In the genomic region with DNA sequence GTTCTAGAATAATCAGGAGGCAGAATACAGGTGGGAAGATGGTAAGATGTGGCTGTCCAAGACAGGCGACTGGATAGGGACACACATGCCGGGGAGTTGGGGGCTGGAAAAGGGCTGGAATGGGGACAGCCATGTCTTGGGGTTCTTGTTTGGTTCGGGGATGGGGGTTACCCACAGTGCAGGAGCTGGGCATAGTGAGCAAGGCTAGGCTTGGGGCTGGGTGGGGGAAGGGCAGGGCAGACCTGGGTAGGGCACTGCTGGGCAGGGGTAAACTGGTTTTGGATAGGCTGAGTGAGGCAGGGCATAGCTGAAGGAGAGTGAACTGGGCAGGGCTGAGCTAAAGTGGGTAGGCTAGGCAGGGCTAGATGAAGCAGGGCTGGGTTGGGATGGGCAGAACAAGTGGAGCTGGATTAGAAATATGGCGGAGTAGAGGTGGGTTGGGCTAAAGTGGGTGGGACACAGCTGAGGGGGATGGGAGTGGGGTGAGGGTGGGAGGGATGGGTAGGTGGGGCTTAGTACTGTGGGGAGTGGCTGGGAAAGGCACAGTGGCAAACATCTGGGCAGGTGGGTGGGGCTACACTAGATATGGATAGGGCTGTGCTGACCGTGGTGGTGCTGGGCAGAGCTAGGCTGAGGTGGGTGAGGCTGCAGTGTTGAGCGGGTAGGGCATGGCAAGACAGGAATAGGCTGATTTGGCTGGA, we compare ENCODE assay signal across 13 mouse cellular contexts. TPM values are rescaled to one million over a fixed set of nuclear protein-coding genes. Genes with fewer than 3 reads are reported as not detected.
DNase-seq lines count a peak whose midpoint lies in the region; ATAC-seq and TF ChIP-seq lines count a peak whose summit lies in the region.
"Had no signal": no experiment of that assay in that cellular context is flagged by ENCODE, and none has a peak within 500 bp of the region (broad histone marks: within the 10 kb centered on the region; RNA-seq: fewer than 3 reads in every experiment).

No protein-coding gene starts in this region.

- DNase-seq in hindbrain, postnatal 0 days (ENCODE audit: low spot score) = no peak
- DNase-seq in hindbrain, embryonic 14.5 days (ENCODE audit: low spot score) = no peak
- peak; percentile 43 for DNase-seq in ES-E14 (ENCODE audit: low read depth, low spot score)
- no peak for DNase-seq in layer of hippocampus, adult 8-10 months (ENCODE audit: low spot score in 2 of 2)
- DNase-seq: right cerebral cortex, adult 18-20 months had no signal

- ATAC-seq in hindbrain, postnatal 0 days = peak; percentile 18; the same call in 1 of the 2 replicates
- no peak for ATAC-seq in hindbrain, embryonic 14.5 days (ENCODE audit: low FRiP score)
- ATAC-seq in erythroblast, adult 5-6 weeks (replicated peaks; ENCODE audit: low FRiP score, poor library complexity, severe bottlenecking) = peak; percentile 64; the same call in 1 of the 2 replicates
- ATAC-seq in liver, embryonic 15.5 days (ENCODE audit: insufficient read depth) = peak; percentile 85
- no peak for ATAC-seq in monocyte, adult 5-6 weeks (replicated peaks; ENCODE audit: insufficient number of reproducible peaks, low FRiP score, low TSS enrichment, poor library complexity, severe bottlenecking)
- ATAC-seq: activated CD4-positive, CD25-positive, alpha-beta regulatory T cell, adult 4 months; forebrain, embryonic 13.5 days; inflammation-experienced regulatory T-cells, adult 6 months had no signal

- in situ Hi-C loops in ES-E14 (cut with MboI; ENCODE audit: low sequenced_read_pairs in 2 of 2, unreplicated experiment in 2 of 2) = no loop called here

- no peaks in the 10 kb centered on the region for H3K4me1 ChIP-seq in hindbrain, postnatal 0 days (ENCODE audit: insufficient read depth, low read length)
- no peaks in the 10 kb centered on the region for H3K4me1 ChIP-seq in hindbrain, embryonic 14.5 days (replicated peaks; ENCODE audit: control insufficient read depth, insufficient read depth, low read length)
- H3K4me1 ChIP-seq in ES-E14 (ENCODE audit: control insufficient read depth in 2 of 2, insufficient read depth in 2 of 2, low read length in 2 of 2, poor library complexity in 1 of 2) = peaks cover 3 to 13% of the 10 kb centered on the region in 2 experiments; a peak in 2 of 4 replicates
- peaks cover 14% of the 10 kb centered on the region for H3K4me1 ChIP-seq in liver, embryonic 15.5 days (replicated peaks)
- H3K4me1 ChIP-seq: forebrain, embryonic 13.5 days; neural tube, embryonic 12.5 days had no signal

- no peak overlapping the region for H3K4me2 ChIP-seq in hindbrain, postnatal 0 days (ENCODE audit: low read depth, low read length)
- no peak overlapping the region for H3K4me2 ChIP-seq in hindbrain, embryonic 14.5 days (replicated peaks)
- no peak overlapping the region for H3K4me2 ChIP-seq in liver, embryonic 15.5 days
- H3K4me2 ChIP-seq: forebrain, embryonic 13.5 days; neural tube, embryonic 12.5 days had no signal

- no peaks in the 10 kb centered on the region for H3K27me3 ChIP-seq in hindbrain, postnatal 0 days (ENCODE audit: insufficient read depth, low read length)
- H3K27me3 ChIP-seq in hindbrain, embryonic 14.5 days (ENCODE audit: control insufficient read depth, insufficient read depth, low read length) = no peaks in the 10 kb centered on the region
- no peaks in the 10 kb centered on the region for H3K27me3 ChIP-seq in liver, embryonic 15.5 days
- H3K27me3 ChIP-seq: CH12.LX; forebrain, embryonic 13.5 days; neural tube, embryonic 12.5 days had no signal

- WGBS in hindbrain, postnatal 0 days = 98% methylated on average over 6 of the region's 6 CpGs
- 96% methylated on average over 6 of the region's 6 CpGs for WGBS in hindbrain, embryonic 14.5 days
- 73% methylated on average over 6 of the region's 6 CpGs for WGBS in liver, embryonic 15.5 days (ENCODE audit: insufficient replicate concordance)

- no peak for TF ChIP-seq CTCF in hindbrain, postnatal 0 days (IDR thresholded peaks at IDR 0.05; ENCODE audit: low read depth)

- no peak overlapping the region for H3K9ac ChIP-seq in hindbrain, postnatal 0 days (replicated peaks; ENCODE audit: low read length)
- no peak overlapping the region for H3K9ac ChIP-seq in hindbrain, embryonic 14.5 days
- no peak overlapping the region for H3K9ac ChIP-seq in ES-E14 (ENCODE audit: insufficient read depth, low read depth, low read length, poor library complexity, severe bottlenecking)
- H3K9ac ChIP-seq in liver, embryonic 15.5 days = no peak overlapping the region
- H3K9ac ChIP-seq: forebrain, embryonic 13.5 days; neural tube, embryonic 12.5 days had no signal

- peaks cover 74% of the 10 kb centered on the region for H3K36me3 ChIP-seq in hindbrain, postnatal 0 days (ENCODE audit: insufficient read depth, low read length)
- peaks cover 85% of the 10 kb centered on the region for H3K36me3 ChIP-seq in hindbrain, embryonic 14.5 days (replicated peaks; ENCODE audit: control insufficient read depth, insufficient read depth)
- peaks cover 24% of the 10 kb centered on the region for H3K36me3 ChIP-seq in ES-E14 (ENCODE audit: control insufficient read depth, insufficient read depth, low read length, poor library complexity, severe bottlenecking)
- peaks cover 69% of the 10 kb centered on the region for H3K36me3 ChIP-seq in liver, embryonic 15.5 days (replicated peaks)

- no peak overlapping the region for H3K27ac ChIP-seq in hindbrain, postnatal 0 days
- no peak overlapping the region for H3K27ac ChIP-seq in hindbrain, embryonic 14.5 days
- H3K27ac ChIP-seq in ES-E14 (ENCODE audit: insufficient read depth, low read depth, low read length, poor library complexity, severe bottlenecking) = peak overlapping the region; percentile 2; the same call in 1 of the 2 replicates
- no peak overlapping the region; the same call in 1 of the 2 replicates for H3K27ac ChIP-seq in liver, embryonic 15.5 days (replicated peaks)
- H3K27ac ChIP-seq: forebrain, embryonic 13.5 days; neural tube, embryonic 12.5 days had no signal

- H3K9me3 ChIP-seq in hindbrain, postnatal 0 days (ENCODE audit: low read length) = no peaks in the 10 kb centered on the region
- no peaks in the 10 kb centered on the region for H3K9me3 ChIP-seq in hindbrain, embryonic 14.5 days (ENCODE audit: control insufficient read depth, low read length)
- no peaks in the 10 kb centered on the region for H3K9me3 ChIP-seq in ES-E14 (ENCODE audit: control insufficient read depth, insufficient read depth, low read depth, low read length)
- no peaks in the 10 kb centered on the region for H3K9me3 ChIP-seq in liver, embryonic 15.5 days (replicated peaks)
- H3K9me3 ChIP-seq: forebrain, embryonic 13.5 days; neural tube, embryonic 12.5 days had no signal

- no peak overlapping the region for H3K4me3 ChIP-seq in hindbrain, postnatal 0 days (ENCODE audit: low read length)
- no peak overlapping the region for H3K4me3 ChIP-seq in hindbrain, embryonic 14.5 days (replicated peaks; ENCODE audit: low read length)
- no peak overlapping the region; a peak in 1 of 4 replicates for H3K4me3 ChIP-seq in ES-E14 (ENCODE audit: insufficient read depth in 1 of 2, low read depth in 1 of 2, low read length in 2 of 2, poor library complexity in 1 of 2, severe bottlenecking in 1 of 2)
- H3K4me3 ChIP-seq in liver, embryonic 15.5 days (replicated peaks) = no peak overlapping the region
- H3K4me3 ChIP-seq: forebrain, embryonic 13.5 days; neural tube, embryonic 12.5 days had no signal

TF ChIP-seq in ES-E14, 5 proteins besides CTCF, POLR2A, EP300 and RAD21:
- TF ChIP-seq ZNF384 (IDR thresholded peaks at IDR 0.05; ENCODE audit: low read depth, low read length) (no peak), HCFC1 (IDR thresholded peaks at IDR 0.05; ENCODE audit: borderline replicate concordance, insufficient read depth, low read length) (no peak), ZC3H11A (IDR thresholded peaks at IDR 0.05; ENCODE audit: borderline replicate concordance, low read depth, low read length) (no peak), CHD2 (IDR thresholded peaks at IDR 0.05; ENCODE audit: low read depth, low read length) (no peak), MAFK (IDR thresholded peaks at IDR 0.05; ENCODE audit: insufficient read depth, low read depth, low read length) (no peak)

RNA-seq across cellular contexts. Expression of a gene that starts 46.8 kb away (rescaled TPM):
- 46.4 and 54.4 TPM in 2 replicates for total RNA-seq in hindbrain, postnatal 0 days (2014; rRNA removed)
- 52.7 and 57.7 TPM in 2 replicates for polyA plus RNA-seq in hindbrain, postnatal 0 days (2015; fragmentation: Nextera tagmentation; extraction: Ambion mirVana)
- polyA plus RNA-seq in hindbrain, embryonic 14.5 days (2014; fragmentation: Nextera tagmentation; extraction: Ambion mirVana) = 57.1 and 57.3 TPM in 2 replicates
- total RNA-seq in ES-E14 (2012; rRNA removed) = 63.5 and 118 TPM in 2 replicates
- total RNA-seq in erythroblast, adult 5-6 weeks (2015; ENCODE audit: low replicate concordance) = 3.3 and 29.0 TPM in 2 replicates
- total RNA-seq in erythroblast, adult 5-6 weeks (2017; ENCODE audit: low replicate concordance) = 2.2 TPM in 2 replicates
- polyA plus RNA-seq in liver, embryonic 15.5 days (2015; fragmentation: Nextera tagmentation; extraction: Ambion mirVana) = 10.2 and 14.2 TPM in 2 replicates
- 2.0 to 2.8 TPM (median 2.4 TPM) in 3 replicates for total RNA-seq in monocyte, adult 5-6 weeks (2017)
- 10 to 100 TPM; 26.8 to 35.0 (median 32.8) TPM for total RNA-seq in layer of hippocampus, adult 8-10 months (2022)

Comparison
In these comparisons a context has a peak if more than half of its experiments do, and no peak if none do; other contexts are left out.
1. ATAC-seq: peak in hindbrain, postnatal 0 days (single experiment), erythroblast, adult 5-6 weeks (single experiment) and liver, embryonic 15.5 days (single experiment); none in hindbrain, embryonic 14.5 days (single experiment) and monocyte, adult 5-6 weeks (single experiment).